Mouse (Mus musculus) MEL (cell line): ENCODE results near the gene Ephb3.

Source experiments
- CHD2 ChIP-seq: IDR thresholded peaks from 2 replicates; pipeline ENCODE4 v1.6.1; 2011; ENCODE audit warnings: low read length, improper control_type of control experiment
- MAX ChIP-seq: IDR thresholded peaks from 2 replicates; pipeline ENCODE4 v1.6.1; 2011; ENCODE audit warnings: low read length, improper control_type of control experiment
- POLR2A ChIP-seq, 2 experiments: IDR thresholded peaks; 2 replicates each; pipeline ENCODE4 v1.6.1; 2011 to 2012; ENCODE audit warnings: low read length in 2 of 2, mild to moderate bottlenecking in 2 of 2, control low read depth in 1 of 2, improper control_type of control experiment in 1 of 2, low read depth in 1 of 2, moderate library complexity in 1 of 2; ENCODE audit not compliant: control insufficient read depth in 1 of 2, insufficient read depth in 1 of 2, poor library complexity in 1 of 2

DNA sequence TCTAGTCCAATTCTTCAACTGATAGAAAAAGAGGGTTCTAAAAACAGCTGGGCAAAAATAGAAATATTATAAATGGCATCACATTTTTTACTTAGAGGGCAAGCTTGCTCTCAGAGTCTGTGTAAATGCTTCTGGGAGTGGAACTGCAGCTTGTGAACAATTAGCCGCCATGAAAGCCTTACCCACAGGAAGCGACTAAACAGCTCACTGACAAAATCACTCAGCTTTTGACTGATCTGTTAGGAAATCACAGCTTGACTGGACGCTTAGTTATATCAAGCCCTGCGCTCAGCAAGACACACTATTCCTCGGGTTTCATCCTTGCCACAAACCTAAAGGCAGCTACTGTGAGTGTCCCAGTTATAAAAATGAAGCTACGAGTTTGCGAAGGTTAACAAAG, 17.0 kb upstream of the Ephb3 start:
- TF ChIP-seq MAX (no peak), CHD2 (no peak), POLR2A (IDR thresholded peaks at IDR 0.05; ENCODE audit: control insufficient read depth in 1 of 2, insufficient read depth in 1 of 2, low read depth in 1 of 2, low read length in 2 of 2, poor library complexity in 1 of 2) (no peak)
